Mouse (Mus musculus): ENCODE data around the gene Thada. TPM values are rescaled to one million over a fixed set of nuclear protein-coding genes. Genes with fewer than 3 reads are reported as not detected.

Gene Thada
- total and polyA plus RNA-seq, 3 experiments, result 17.3 to 26.7 (median 22.2) TPM

GRCm38 (mm10) chr17:84421042-84421441 lies 45.0 kb downstream of the Thada start:
- Histone ChIP-seq H3K9me3 (replicated peaks; ENCODE audit: low read length) (no peaks in the 10 kb centered on the region), H3K79me2 (replicated peaks; ENCODE audit: control insufficient read depth, extremely low read depth, insufficient read depth, poor library complexity, severe bottlenecking) (peaks cover 2% of the 10 kb centered on the region), H3K4me3 (replicated peaks in 1 of 3; ENCODE audit: low read depth in 2 of 3, low read length in 2 of 3, poor library complexity in 1 of 3) (no peak overlapping the region), H3K27ac (ENCODE audit: insufficient read depth, low read depth) (no peak overlapping the region), H3K36me3 (replicated peaks in 1 of 2; ENCODE audit: control insufficient read depth in 1 of 2, insufficient read depth in 1 of 2, low read length in 1 of 2) (peaks cover 30 to 57% of the 10 kb centered on the region in 2 experiments), H3K4me1 (ENCODE audit: control insufficient read depth in 1 of 2, insufficient read depth in 2 of 2) (peaks cover 7 to 55% of the 10 kb centered on the region in 2 experiments; a peak in 3 of 4 replicates), H3K4me2 (ENCODE audit: insufficient read depth, low read depth, poor library complexity, severe bottlenecking) (no peak overlapping the region), H3K9ac (ENCODE audit: insufficient read depth, low read depth) (no peak overlapping the region), H3K27me3 (replicated peaks) (no peaks in the 10 kb centered on the region)
- dilution Hi-C loops (cut with MboI; ENCODE audit: extremely low pct_ligation_motif_present, extremely low pct_unique_long_range_greater_than_20kb, low sequenced_read_pairs), result no loop called here
- DNase-seq (ENCODE audit: extremely low read depth), result no peak
- in situ Hi-C loops (cut with MboI; ENCODE audit: low pct_ligation_motif_present, low pct_unique_long_range_greater_than_20kb, low sequenced_read_pairs), result no loop called here
- no peak for TF ChIP-seq IRF4 (IDR thresholded peaks at IDR 0.05; ENCODE audit: low read depth, low read length)
- TF ChIP-seq ZMIZ1 (IDR thresholded peaks at IDR 0.05; ENCODE audit: low read depth, low read length), result no peak
- TF ChIP-seq NRF1 (IDR thresholded peaks at IDR 0.05; ENCODE audit: low read depth, low read length), result no peak
- TF ChIP-seq MEF2A (IDR thresholded peaks at IDR 0.05; ENCODE audit: borderline replicate concordance, low read depth, low read length), result no peak
- no peak for TF ChIP-seq JUN (IDR thresholded peaks at IDR 0.05; ENCODE audit: insufficient read depth, low read depth, low read length)
- peak in 1 of 2 experiments; percentile 44; a peak in 2 of 4 replicates for TF ChIP-seq CTCF (conservative IDR thresholded peaks at IDR 0.05 in 1 of 2, IDR thresholded peaks at IDR 0.05 in 1 of 2; ENCODE audit: low read depth in 2 of 2, low read length in 2 of 2)
- TF ChIP-seq RAD21 (IDR thresholded peaks at IDR 0.05; ENCODE audit: low read depth, low read length), result peak; percentile 38
- TF ChIP-seq SMC3 (IDR thresholded peaks at IDR 0.05; ENCODE audit: low read depth, low read length), result peak; percentile 15; the same call in 1 of the 2 replicates
- no peak for TF ChIP-seq MYC (IDR thresholded peaks at IDR 0.05; ENCODE audit: low read depth, low read length)
- TF ChIP-seq USF1 (IDR thresholded peaks at IDR 0.05; ENCODE audit: low read depth, low read length), result no peak
- TF ChIP-seq HCFC1 (IDR thresholded peaks at IDR 0.05; ENCODE audit: low read depth, low read length), result no peak
- no peak for TF ChIP-seq POLR2A (IDR thresholded peaks at IDR 0.05; ENCODE audit: low read depth, low read length)
- TF ChIP-seq USF2 (conservative IDR thresholded peaks at IDR 0.05; ENCODE audit: low read depth, low read length), result no peak
- TF ChIP-seq NELFE (IDR thresholded peaks at IDR 0.05; ENCODE audit: low read depth, low read length), result no peak

- Histone ChIP-seq H3K79me2 (replicated peaks; ENCODE audit: control insufficient read depth, extremely low read depth, insufficient read depth, poor library complexity, severe bottlenecking) (peaks cover 2% of the 10 kb centered on the region), H3K4me2 (ENCODE audit: insufficient read depth, low read depth, poor library complexity, severe bottlenecking) (no peak overlapping the region), H3K27ac (ENCODE audit: insufficient read depth, low read depth) (peak overlapping the region; percentile 80), H3K9me3 (replicated peaks; ENCODE audit: low read length) (no peaks in the 10 kb centered on the region), H3K4me1 (ENCODE audit: control insufficient read depth in 1 of 2, insufficient read depth in 2 of 2) (peaks cover 7 to 55% of the 10 kb centered on the region in 2 experiments; a peak in 3 of 4 replicates), H3K4me3 (replicated peaks in 1 of 3; ENCODE audit: low read depth in 2 of 3, low read length in 2 of 3, poor library complexity in 1 of 3) (no peak overlapping the region), H3K9ac (ENCODE audit: insufficient read depth, low read depth) (no peak overlapping the region), H3K36me3 (replicated peaks in 1 of 2; ENCODE audit: control insufficient read depth in 1 of 2, insufficient read depth in 1 of 2, low read length in 1 of 2) (peaks cover 23 to 54% of the 10 kb centered on the region in 2 experiments), H3K27me3 (replicated peaks) (no peaks in the 10 kb centered on the region)
- TF ChIP-seq PAX5 (IDR thresholded peaks at IDR 0.05; ENCODE audit: low read length), result no peak
- TF ChIP-seq MYC (IDR thresholded peaks at IDR 0.05; ENCODE audit: low read depth, low read length), result no peak
- no peak for TF ChIP-seq CTCF (conservative IDR thresholded peaks at IDR 0.05 in 1 of 2, IDR thresholded peaks at IDR 0.05 in 1 of 2; ENCODE audit: low read depth in 2 of 2, low read length in 2 of 2)
- TF ChIP-seq RCOR1 (conservative IDR thresholded peaks at IDR 0.05; ENCODE audit: low read depth, low read length), result no peak
- peak; percentile 21; the same call in 1 of the 2 replicates for TF ChIP-seq ETS1 (conservative IDR thresholded peaks at IDR 0.05; ENCODE audit: low read depth, low read length)
- TF ChIP-seq USF1 (IDR thresholded peaks at IDR 0.05; ENCODE audit: low read depth, low read length), result no peak
- TF ChIP-seq MAX (IDR thresholded peaks at IDR 0.05; ENCODE audit: low read length), result no peak
- no peak for TF ChIP-seq TCF12 (IDR thresholded peaks at IDR 0.05; ENCODE audit: low read depth, low read length)
- DNase-seq (ENCODE audit: extremely low read depth), result peak; percentile 38
- in situ Hi-C loops (cut with MboI; ENCODE audit: low pct_ligation_motif_present, low pct_unique_long_range_greater_than_20kb, low sequenced_read_pairs), result no loop called here
- dilution Hi-C loops (cut with MboI; ENCODE audit: extremely low pct_ligation_motif_present, extremely low pct_unique_long_range_greater_than_20kb, low sequenced_read_pairs), result no loop called here
Measured at GRCm38 (mm10) chr17:84420276-84420639, 45.7 kb downstream of the Thada start.

Measured in CH12.LX (cell line).